Mouse (Mus musculus) spleen, postnatal 4 days (tissue): Measurements from ENCODE around the gene Mpp4.

Source experiments
- DNase-seq, 2 experiments: peaks; one replicate each; pipeline ENCODE4 v3.0.0; 2022; ENCODE audit warnings: low spot score in 2 of 2

Mpp4 gene

DNA sequence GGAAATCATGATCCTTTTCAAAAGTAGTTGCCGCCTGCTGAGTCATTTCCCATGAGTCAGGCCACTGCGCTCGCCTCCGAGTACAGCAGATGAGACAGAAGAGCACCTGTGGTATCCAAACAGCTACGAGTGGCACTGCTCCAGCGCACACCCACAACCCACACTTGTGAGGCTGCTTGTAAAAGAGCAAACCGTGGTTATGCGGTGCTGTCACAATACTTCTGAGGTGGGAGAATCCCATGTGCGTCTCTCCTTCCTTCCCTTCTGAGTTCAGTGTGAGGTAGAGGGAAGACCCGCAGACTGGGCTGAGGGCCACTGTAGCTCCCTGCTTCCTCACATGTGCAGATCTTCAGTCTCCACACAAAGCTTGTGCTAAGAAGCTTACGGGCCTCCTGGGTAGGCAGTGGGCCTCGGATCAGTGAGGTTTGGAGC lies at the start of gene Mpp4:
Gene Mpp4, minus strand, starts transcription at position 360 of the 432 bp plus-strand sequence.
- DNase-seq: no peak

DNA sequence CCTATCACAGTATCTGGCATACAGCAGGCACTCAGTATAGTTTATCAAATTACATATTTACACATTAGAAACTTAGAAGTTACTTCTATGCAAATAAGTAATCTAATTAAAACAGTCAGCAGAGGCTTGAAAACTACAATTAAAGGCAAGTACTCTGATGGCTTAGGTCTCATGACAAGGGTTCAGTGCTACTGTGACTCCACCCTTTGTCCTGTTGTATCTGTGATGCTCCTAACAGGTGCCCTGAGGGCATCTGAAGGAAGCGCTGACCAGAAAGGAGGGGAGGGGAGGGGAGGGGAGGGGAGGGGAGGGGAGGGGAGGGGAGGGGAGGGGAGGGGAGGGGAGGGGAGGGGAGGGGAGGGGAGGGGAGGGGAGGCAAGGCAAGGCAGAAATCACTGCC lies 49.8 kb upstream of the Mpp4 start:
- DNase-seq: no peak

DNA sequence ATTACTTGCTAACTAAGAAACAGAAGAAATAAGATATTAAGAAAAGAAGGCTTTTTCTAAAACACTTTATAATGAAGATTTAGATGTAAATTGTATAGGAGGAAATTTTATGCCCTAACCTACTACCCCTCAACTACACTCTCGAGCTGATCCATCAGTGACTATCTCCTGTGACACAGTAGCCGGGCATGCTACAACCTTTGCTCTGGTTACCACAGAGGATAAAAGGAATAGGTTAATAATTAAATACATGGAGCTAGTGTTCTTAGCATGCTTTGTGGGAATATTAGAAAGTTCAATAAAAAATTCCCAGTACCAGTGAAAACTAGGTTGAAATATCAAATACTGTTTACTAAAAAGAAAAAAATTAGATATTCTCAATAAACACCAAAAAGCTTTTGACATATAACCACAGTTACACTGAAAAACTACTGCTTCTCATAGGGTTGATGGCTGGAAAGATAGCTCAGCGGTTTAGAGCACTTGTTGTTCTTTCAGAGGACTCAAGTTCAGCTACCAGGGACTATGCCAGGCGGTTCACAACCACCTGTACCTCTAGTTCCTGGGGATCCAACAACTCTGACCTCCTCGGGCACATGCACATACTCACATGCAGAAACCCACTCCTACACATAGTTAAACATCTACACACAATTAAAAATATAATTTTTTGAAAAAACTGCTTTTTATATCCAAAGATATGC lies 49.0 kb upstream of the Mpp4 start:
- no peak for DNase-seq

GRCm38 (mm10) chr1:59211651-59212050 lies 48.5 kb upstream of the Mpp4 start:
- DNase-seq: no peak

DNA sequence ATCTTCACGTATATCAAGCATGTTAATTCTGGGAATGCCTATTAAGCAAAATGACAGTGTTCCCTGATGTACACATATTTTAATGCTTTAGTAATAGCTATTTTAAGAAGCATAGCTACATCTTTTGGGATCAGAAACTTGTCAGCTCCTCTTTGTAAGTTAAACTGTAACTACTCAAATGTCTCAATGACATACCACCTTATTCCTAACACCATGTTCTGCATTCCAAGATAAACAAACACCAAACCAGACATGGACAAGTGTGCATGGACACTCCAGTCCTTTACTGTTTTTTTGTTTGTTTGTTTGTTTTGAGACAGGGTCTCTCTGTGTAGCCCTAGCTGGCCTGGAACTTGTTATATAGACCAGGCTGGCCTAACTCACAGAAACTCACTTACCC lies 45.1 kb upstream of the Mpp4 start:
- no peak for DNase-seq

DNA sequence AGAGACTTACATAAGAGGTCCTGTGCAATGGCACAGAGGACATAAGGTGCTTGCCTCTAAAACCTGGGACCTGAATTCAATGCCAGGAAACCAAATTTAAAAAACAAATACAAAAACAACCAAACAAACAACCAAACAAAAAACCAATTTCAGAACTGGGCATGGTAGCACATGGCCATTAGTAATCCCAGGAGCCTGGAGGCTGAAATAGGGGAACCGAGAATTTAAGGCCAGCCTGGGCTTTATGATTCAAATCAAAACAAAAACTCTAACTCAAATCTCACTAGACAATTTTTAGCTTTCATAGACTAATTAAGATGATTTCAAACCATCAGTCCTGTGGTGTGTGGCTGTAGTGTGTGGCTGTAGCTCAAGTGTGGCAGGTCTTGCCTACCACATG lies 41.3 kb upstream of the Mpp4 start:
- no peak for DNase-seq

DNA sequence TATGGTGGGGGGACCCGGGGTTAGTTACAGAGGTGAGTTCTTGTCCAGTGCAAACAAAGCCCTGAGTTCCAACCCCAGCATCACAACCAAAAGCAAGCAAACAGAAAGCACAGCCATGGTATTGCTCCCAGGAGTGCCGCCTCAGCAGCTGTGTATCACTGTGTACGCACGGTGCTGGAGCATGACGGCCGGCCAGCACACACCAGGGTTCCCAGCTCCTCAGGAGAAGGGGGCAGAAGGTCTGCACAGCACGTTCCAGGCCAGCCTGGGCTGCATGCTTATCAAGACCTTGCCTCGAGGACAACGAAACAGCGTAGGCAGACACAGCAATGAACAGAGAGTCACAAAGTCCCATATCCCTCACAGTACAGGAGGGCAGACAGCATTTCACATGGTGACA lies 39.2 kb upstream of the Mpp4 start:
- no peak for DNase-seq

DNA sequence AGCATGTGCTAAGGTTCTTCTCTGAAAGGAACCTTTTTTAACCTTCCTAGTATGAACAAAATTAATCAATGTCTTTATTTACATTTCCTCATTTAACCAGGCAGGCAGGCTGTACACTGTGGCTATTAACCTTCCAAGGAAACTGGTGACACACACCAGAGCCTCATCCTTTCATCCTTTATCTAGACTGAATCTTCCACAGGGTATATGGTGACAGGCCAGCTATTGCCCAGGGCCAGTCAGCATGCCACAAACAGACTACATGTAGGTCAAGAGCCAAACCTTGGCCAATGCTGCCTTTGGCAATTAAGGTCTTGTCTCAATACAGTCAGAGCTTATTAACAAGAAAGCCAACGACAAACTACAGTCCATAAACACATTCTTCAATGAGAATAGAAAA lies 38.4 kb upstream of the Mpp4 start:
- no peak for DNase-seq

DNA sequence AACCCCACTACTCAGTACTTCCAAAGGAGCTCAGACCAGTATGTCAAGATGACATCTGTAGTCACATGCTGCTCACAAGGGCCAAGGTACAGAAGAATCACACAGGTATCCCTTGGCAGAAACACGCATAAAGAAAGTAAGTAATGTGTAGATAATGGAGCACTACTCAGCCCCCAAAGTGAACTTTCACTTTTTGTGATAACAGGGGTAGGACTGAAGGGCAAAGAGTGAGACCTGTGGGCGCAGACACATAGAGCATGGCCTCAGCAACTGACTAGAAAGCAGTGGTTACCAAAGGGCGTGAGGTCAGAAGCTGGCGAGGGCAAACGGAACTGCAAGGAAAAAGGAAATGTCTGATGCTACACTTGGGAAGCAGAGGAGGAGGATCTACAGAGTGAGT lies 37.8 kb upstream of the Mpp4 start:
- DNase-seq: no peak

- no peak for DNase-seq
Measured at GRCm38 (mm10) chr1:59194979-59195378, 31.8 kb upstream of the Mpp4 start.

- DNase-seq: no peak
Measured at GRCm38 (mm10) chr1:59187786-59188185, 24.6 kb upstream of the Mpp4 start.

DNA sequence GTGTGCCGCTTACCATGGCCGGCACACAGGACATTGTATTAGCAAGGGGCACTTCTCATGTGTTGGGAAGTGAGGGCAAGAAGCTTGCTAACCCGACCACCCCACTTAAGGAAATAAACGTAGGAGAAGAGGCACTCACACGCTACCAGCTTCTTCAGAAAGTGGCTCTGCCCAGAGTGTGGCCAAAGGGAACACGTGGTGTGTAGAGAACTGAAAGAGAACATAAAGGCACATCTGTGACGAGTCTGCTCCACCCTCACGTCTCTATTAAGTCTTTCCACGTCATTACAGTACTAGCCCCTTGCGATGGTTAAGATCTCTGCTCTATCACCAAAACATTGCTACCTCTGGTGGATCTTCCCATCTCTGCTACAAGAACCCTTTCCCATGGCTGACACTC lies 23.1 kb upstream of the Mpp4 start:
- no peak for DNase-seq

GRCm38 (mm10) chr1:59185410-59185809 lies 22.2 kb upstream of the Mpp4 start:
- no peak for DNase-seq

- no peak for DNase-seq
Measured at GRCm38 (mm10) chr1:59183045-59183444, 19.9 kb upstream of the Mpp4 start.

DNA sequence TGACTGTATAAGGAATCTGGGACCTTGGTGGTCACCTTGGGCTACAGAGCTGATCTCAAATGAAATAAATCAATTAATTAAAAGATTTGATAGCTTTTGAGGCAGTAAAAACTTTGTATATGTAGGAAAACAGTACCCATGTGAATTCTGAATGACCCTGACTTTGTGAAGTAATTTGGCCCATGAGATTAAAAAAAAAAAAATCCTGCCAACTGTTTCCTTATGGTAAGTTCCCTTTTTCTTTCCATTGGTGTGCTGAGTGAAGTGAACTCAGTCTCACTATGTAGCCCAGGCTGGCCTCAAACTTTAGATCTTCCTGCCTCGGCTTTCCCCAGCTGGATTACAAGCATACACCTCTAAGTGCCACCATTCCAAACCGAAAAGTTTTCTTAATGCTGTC lies 19.2 kb upstream of the Mpp4 start:
- no peak for DNase-seq

- no peak for DNase-seq
Measured at GRCm38 (mm10) chr1:59180003-59180402, 16.8 kb upstream of the Mpp4 start.

- DNase-seq: no peak
Measured at GRCm38 (mm10) chr1:59178401-59178800, 15.2 kb upstream of the Mpp4 start.

GRCm38 (mm10) chr1:59174514-59175373 lies 11.6 kb upstream of the Mpp4 start:
- DNase-seq: no peak

- DNase-seq: no peak
Measured at GRCm38 (mm10) chr1:59173023-59173422, 9.8 kb upstream of the Mpp4 start.

- no peak for DNase-seq
Measured at GRCm38 (mm10) chr1:59171875-59172274, 8.7 kb upstream of the Mpp4 start.

- DNase-seq: no peak
Measured at GRCm38 (mm10) chr1:59170290-59170689, 7.1 kb upstream of the Mpp4 start.

GRCm38 (mm10) chr1:59169586-59169985 lies 6.4 kb upstream of the Mpp4 start:
- DNase-seq: no peak

- no peak for DNase-seq
Measured at GRCm38 (mm10) chr1:59168556-59168955, 5.4 kb upstream of the Mpp4 start.
